Mouse (Mus musculus) heart, postnatal 14 days (tissue): ENCODE measurements around the gene Tpsg1. TPM values are rescaled to one million over a fixed set of nuclear protein-coding genes. Genes with fewer than 3 reads are reported as not detected.

Experiments
- DNase-seq, 2 experiments: peaks; one replicate each; pipeline ENCODE4 v3.0.0; 2021 to 2022
- intact Hi-C: fragments of 180-260 bp; cut with DNase I; formaldehyde crosslinking; loops from one replicate; pipeline ENCODE4 v1.15.1; 2025
- total RNA-seq, 2 experiments: library from RNA; stranded (reverse); gene quantifications; 2 replicates each; pipeline ENCODE4 v1.2.3; 2021

The Tpsg1 gene
- total RNA-seq, 2 experiments from 2014 or later, result not detected

DNA sequence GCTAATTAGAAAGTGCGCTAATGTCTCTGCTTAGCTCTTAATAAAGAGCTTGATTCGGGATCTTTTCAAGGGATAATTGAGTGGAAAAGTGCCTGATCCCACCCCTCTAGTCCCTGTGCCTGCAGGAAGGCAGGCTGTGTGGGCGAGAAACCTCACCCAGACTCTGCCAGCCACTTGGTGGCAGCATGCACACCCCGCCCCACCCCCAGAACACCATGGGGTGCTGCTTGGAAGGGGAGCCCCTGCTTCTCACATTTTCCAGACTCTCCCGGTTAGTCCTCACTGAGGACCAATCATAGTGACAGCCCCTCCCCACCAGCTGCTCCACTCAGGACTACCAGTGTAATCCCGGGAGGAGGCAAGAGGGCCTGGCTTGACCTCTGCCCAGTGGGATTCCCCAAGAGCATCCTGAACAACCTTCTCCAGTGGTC is 37.0 kb downstream of the Tpsg1 start:
- no peak for DNase-seq
- intact Hi-C loops, result no loop called here

DNA sequence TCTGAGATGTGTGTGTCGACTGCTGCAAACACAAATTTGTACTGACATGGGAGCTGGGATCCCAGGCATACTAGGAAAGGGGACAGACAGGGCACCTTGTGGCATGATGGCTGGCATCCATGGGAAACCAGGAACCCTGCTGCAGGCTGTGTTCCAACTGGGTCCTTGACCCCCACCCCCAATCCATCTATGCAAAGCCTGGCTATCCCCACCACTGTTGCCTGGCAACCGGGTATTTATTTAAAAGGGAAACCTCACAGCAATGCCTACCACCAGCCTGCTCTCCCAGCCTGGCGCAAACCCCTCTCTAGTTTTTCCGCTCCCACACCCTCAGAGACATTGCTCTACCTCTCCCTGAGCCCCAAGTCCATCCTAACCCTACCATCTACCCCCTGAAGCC is 38.3 kb downstream of the Tpsg1 start:
- intact Hi-C loops, result no loop called here
- DNase-seq, result no peak

DNA sequence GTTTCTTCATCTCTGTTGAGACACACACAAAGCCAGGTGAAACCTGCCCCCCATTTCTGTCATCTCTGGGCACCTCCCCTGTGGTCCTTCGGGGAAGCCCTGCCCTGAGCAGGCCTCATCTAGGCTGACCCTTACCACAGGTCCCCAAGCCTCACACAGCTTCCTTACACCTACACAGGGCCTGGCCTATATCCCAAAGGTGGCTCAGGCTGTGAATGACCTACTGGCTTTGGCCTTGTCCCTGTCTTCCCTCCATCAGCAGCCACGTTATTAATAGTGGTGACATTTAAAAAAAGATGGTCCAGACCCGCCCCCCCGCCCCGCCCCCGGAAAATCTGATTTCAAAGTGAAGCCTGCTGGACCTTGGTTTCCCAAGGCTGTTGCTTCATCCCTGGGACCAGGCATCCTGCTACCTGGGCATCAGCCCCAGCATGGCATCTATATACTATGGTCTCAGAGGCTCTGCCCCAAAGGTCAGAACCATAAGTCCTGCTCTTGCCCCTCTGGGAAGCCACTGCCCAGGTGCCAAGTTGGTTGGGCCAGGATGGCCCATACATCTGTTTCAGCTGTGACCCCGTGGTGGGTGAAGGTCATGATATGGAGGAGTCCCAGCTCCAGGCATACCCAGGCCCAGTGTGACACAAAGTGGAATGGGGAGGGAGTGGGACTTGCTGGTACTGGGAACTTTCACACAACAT is 39.4 kb downstream of the Tpsg1 start:
- DNase-seq, result no peak
- intact Hi-C loops, result no loop called here

GRCm38 (mm10) chr17:25409621-25410020 is 40.5 kb downstream of the Tpsg1 start:
- DNase-seq, result no peak
- intact Hi-C loops, result no loop called here

GRCm38 (mm10) chr17:25410180-25410579 is 41.1 kb downstream of the Tpsg1 start:
- intact Hi-C loops, result no loop called here
- no peak for DNase-seq

- no peak for DNase-seq
- intact Hi-C loops, result no loop called here
Observed at GRCm38 (mm10) chr17:25410786-25411185, 41.7 kb downstream of the Tpsg1 start.

- intact Hi-C loops, result no loop called here
- no peak for DNase-seq
Observed at GRCm38 (mm10) chr17:25411251-25411650, 42.2 kb downstream of the Tpsg1 start.

DNA sequence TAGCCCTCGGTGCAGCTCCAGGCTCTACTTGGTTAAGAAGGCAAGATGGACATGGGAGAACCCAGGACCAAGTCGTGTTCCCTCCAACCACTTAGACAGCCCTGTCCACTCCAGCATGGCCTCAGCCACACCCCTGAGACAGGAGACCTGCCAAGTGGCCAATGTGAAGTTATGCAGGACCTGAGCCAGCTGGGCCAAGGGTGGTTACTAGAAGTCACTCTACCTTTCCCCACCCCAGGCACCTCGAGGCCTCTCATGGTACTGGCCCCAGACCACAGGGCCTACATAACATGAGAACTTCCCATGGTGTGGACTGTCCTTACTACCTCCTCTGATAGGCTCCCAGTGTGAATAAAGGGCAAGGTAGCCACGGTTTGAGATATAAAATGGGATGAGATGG is 45.1 kb downstream of the Tpsg1 start:
- intact Hi-C loops, result no loop called here
- peak; percentile 42 to 77 for DNase-seq

- intact Hi-C loops, result no loop called here
- DNase-seq, result no peak
Observed at GRCm38 (mm10) chr17:25414917-25415316, 45.8 kb downstream of the Tpsg1 start.

DNA sequence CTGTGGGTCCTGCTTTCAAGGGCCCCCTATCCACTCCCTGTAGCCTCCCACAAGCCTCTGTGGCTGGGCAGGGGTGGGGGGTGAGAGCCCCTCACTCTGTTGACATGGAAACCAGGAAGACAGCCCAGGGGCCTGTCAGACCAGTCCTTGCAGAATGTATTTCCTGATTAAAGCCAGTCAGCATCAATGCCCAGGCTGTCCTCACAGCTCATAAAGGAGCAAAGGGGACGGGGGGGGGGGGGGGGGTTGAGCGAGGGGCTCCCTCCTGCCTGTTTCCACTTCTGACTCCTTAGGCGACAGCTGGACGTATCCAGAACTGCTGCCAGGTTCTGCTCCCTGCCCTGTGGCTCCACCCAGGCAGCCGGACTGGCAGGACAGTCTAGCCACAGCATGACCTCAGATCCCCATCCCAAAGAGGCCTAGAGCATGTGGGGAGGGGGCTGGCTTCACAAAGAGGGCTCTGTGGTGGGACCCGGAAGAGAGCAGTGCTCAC is 46.4 kb downstream of the Tpsg1 start:
- no peak for DNase-seq
- intact Hi-C loops, result no loop called here

- peak; percentile 35 to 46 for DNase-seq
- intact Hi-C loops, result no loop called here
Observed at GRCm38 (mm10) chr17:25416219-25416618, 47.1 kb downstream of the Tpsg1 start.

DNA sequence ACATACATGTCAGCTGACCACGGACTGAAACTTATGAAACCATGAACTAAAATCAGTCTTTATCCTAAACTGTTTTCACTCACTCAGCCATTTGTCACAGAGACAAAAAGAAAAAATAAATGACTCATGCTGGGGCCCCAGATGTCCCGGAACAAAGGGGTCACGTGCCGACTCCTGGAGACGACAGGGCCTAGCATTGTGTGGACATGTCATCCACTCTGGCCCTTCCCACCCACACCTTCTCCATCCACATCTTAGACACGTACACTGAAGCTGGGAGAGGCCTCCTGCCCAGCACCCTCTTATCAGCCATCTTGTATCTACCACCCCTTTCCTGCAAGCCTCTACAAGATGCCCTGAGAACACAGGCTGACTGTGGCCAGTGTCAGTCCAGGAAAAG is 48.9 kb downstream of the Tpsg1 start:
- intact Hi-C loops, result no loop called here
- no peak for DNase-seq

GRCm38 (mm10) chr17:25418926-25419325 is 49.9 kb downstream of the Tpsg1 start:
- no peak for DNase-seq
- intact Hi-C loops, result no loop called here

GRCm38 (mm10) chr17:25420998-25421397 is 51.9 kb downstream of the Tpsg1 start:
- DNase-seq, result no peak
- intact Hi-C loops, result no loop called here

Other genes with a start within 250 kb of the Tpsg1 start
- gene Ptx4, start 248.5 kb upstream of the Tpsg1 start, total RNA-seq, result 1 to 10 TPM; 4.6 to 7.2 TPM
- gene Clcn7, start 235.9 kb upstream of the Tpsg1 start, total RNA-seq, result 10 to 100 TPM; 27.5 to 28.9 TPM
- not detected for gene Ccdc154, start 206.8 kb upstream of the Tpsg1 start, total RNA-seq
- not detected for gene Gm38655, start 193.8 kb upstream of the Tpsg1 start, total RNA-seq
- 10 to 100 TPM; 19.2 to 22.0 TPM for gene BC003965, start 184.7 kb upstream of the Tpsg1 start, total RNA-seq
- gene Unkl, start 180.9 kb upstream of the Tpsg1 start, total RNA-seq, result 10 to 100 TPM; 10.8 to 10.9 TPM
- 10 to 100 TPM; 13.1 to 14.3 TPM for gene Gnptg, start 129.1 kb upstream of the Tpsg1 start, total RNA-seq
- gene Tsr3, start 129.1 kb upstream of the Tpsg1 start, total RNA-seq, result 10 to 100 TPM in 1 of 2 experiments, 1 to 10 TPM in 1; 9.3 to 10.2 TPM
- gene Baiap3, start 112.9 kb upstream of the Tpsg1 start, total RNA-seq, result under 1 TPM; 0.17 to 0.63 TPM
- gene Ube2i, start 94.7 kb upstream of the Tpsg1 start, total RNA-seq, result 100 to 1,000 TPM; 119 to 121 TPM
- gene Prss34, start 70.9 kb upstream of the Tpsg1 start, total RNA-seq, result under 1 TPM; 0.53 to 0.54 TPM
- not detected for gene Prss28, start 60.6 kb upstream of the Tpsg1 start, total RNA-seq
- gene Prss29, start 50.6 kb upstream of the Tpsg1 start, total RNA-seq, result not detected
- 1 to 10 TPM; 2.3 to 2.6 TPM for gene Tpsab1, start 23.7 kb upstream of the Tpsg1 start, total RNA-seq
- 1 to 10 TPM; 5.2 to 5.7 TPM for gene Tpsb2, start 3.0 kb upstream of the Tpsg1 start, total RNA-seq
- 1 to 10 TPM; 4.9 to 8.1 TPM for gene Cacna1h, start 64.5 kb downstream of the Tpsg1 start, total RNA-seq
- gene Tekt4, start 85.3 kb downstream of the Tpsg1 start, total RNA-seq, result under 1 TPM in 1 of 2 experiments, not detected in 1; 0.50 TPM
- not detected for gene Sstr5, start 128.0 kb downstream of the Tpsg1 start, total RNA-seq
- under 1 TPM; 0.56 to 0.67 TPM for gene Sox8, start 201.4 kb downstream of the Tpsg1 start, total RNA-seq
- 10 to 100 TPM; 26.2 to 28.0 TPM for gene Lmf1, start 209.8 kb downstream of the Tpsg1 start, total RNA-seq